Mouse (Mus musculus): ENCODE measurements at regions not wholly inside any gene's neighbourhood (a gene's known extent, or its start where the extent isn't known, plus 50 kb on each side); places are given as distances from the start of the nearest gene placed in this dataset.
"Not testable (repeated sequence)": the region's sequence is repeated elsewhere in the genome, so short reads cannot be mapped to it uniquely, and the experiment has no call there.

- ATAC-seq (ENCODE audit: low FRiP score, low read depth): no peak
- Histone ChIP-seq H3K9ac (no peak overlapping the region), H3K9me3 (no peaks in the 10 kb centered on the region), H3K36me3 (no peaks in the 10 kb centered on the region), H3K27me3 (no peaks in the 10 kb centered on the region), H3K4me1 (peaks cover 7% of the 10 kb centered on the region), H3K27ac (no peak overlapping the region), H3K4me3 (no peak overlapping the region), H3K4me2 (replicated peaks) (no peak overlapping the region)
- WGBS: 28% methylated on average over 12 of the region's 12 CpGs
Measured at GRCm38 (mm10) chr14:73453164-73453563, 56.7 kb upstream of the Med4 start.

GRCm38 (mm10) chr14:73452321-73453082 is 57.3 kb upstream of the Med4 start:
- Histone ChIP-seq H3K9me3 (no peaks in the 10 kb centered on the region), H3K27me3 (no peaks in the 10 kb centered on the region), H3K4me2 (replicated peaks) (no peak overlapping the region), H3K4me1 (peaks cover 7% of the 10 kb centered on the region), H3K27ac (no peak overlapping the region), H3K9ac (no peak overlapping the region), H3K4me3 (no peak overlapping the region), H3K36me3 (no peaks in the 10 kb centered on the region)
- ATAC-seq (ENCODE audit: low FRiP score, low read depth): no peak
- 64% methylated on average over 7 of the region's 7 CpGs for WGBS

GRCm38 (mm10) chr14:73451291-73452045 is 58.4 kb upstream of the Med4 start:
- Histone ChIP-seq H3K4me1 (peaks cover 7% of the 10 kb centered on the region), H3K9ac (no peak overlapping the region), H3K36me3 (no peaks in the 10 kb centered on the region), H3K4me2 (replicated peaks) (no peak overlapping the region), H3K27me3 (no peaks in the 10 kb centered on the region), H3K9me3 (no peaks in the 10 kb centered on the region), H3K4me3 (no peak overlapping the region), H3K27ac (no peak overlapping the region)
- 84% methylated on average over 9 of the region's 9 CpGs for WGBS
- no peak for ATAC-seq (ENCODE audit: low FRiP score, low read depth)

- no peak overlapping the region for H3K4me3 ChIP-seq
- no peak overlapping the region for H3K9ac ChIP-seq
- H3K36me3 ChIP-seq: no peaks in the 10 kb centered on the region
- ATAC-seq (ENCODE audit: low FRiP score, low read depth): no peak
- H3K27ac ChIP-seq: no peak overlapping the region
- no peaks in the 10 kb centered on the region for H3K9me3 ChIP-seq
- H3K27me3 ChIP-seq: no peaks in the 10 kb centered on the region
- WGBS: 67% methylated on average over 6 of the region's 6 CpGs
- H3K4me1 ChIP-seq: peaks cover 19% of the 10 kb centered on the region
- no peak overlapping the region for H3K4me2 ChIP-seq (replicated peaks)
Measured at GRCm38 (mm10) chr14:73449901-73450495, 59.8 kb upstream of the Med4 start.

GRCm38 (mm10) chr14:73449111-73449510 is 60.7 kb upstream of the Med4 start:
- WGBS: 81% methylated on average over 10 of the region's 10 CpGs
- H3K4me3 ChIP-seq: no peak overlapping the region
- no peaks in the 10 kb centered on the region for H3K36me3 ChIP-seq
- no peak for ATAC-seq (ENCODE audit: low FRiP score, low read depth)
- H3K4me2 ChIP-seq (replicated peaks): no peak overlapping the region
- H3K27ac ChIP-seq: no peak overlapping the region
- H3K9ac ChIP-seq: no peak overlapping the region
- H3K9me3 ChIP-seq: no peaks in the 10 kb centered on the region
- peaks cover 22% of the 10 kb centered on the region for H3K4me1 ChIP-seq
- H3K27me3 ChIP-seq: no peaks in the 10 kb centered on the region

GRCm38 (mm10) chr14:73445508-73446256 is 60.6 kb upstream of the Itm2b start:
- Histone ChIP-seq H3K27me3 (no peaks in the 10 kb centered on the region), H3K9me3 (no peaks in the 10 kb centered on the region; the same call in 1 of the 2 replicates), H3K9ac (no peak overlapping the region), H3K4me1 (peaks cover 15% of the 10 kb centered on the region), H3K36me3 (no peaks in the 10 kb centered on the region), H3K4me3 (no peak overlapping the region), H3K27ac (no peak overlapping the region), H3K4me2 (replicated peaks) (no peak overlapping the region)
- no peak for ATAC-seq (ENCODE audit: low FRiP score, low read depth)
- 47% methylated on average over 6 of the region's 6 CpGs for WGBS

- Histone ChIP-seq H3K4me3 (no peak overlapping the region), H3K4me1 (peaks cover 15% of the 10 kb centered on the region), H3K36me3 (no peaks in the 10 kb centered on the region), H3K4me2 (replicated peaks) (no peak overlapping the region), H3K27me3 (no peaks in the 10 kb centered on the region), H3K27ac (0 out of 2 replicates have a peak overlapping the region, but pooled peaks have one; percentile 33), H3K9ac (no peak overlapping the region), H3K9me3 (no peaks in the 10 kb centered on the region; the same call in 1 of the 2 replicates)
- no peak for ATAC-seq (ENCODE audit: low FRiP score, low read depth)
- WGBS: 40% methylated on average over 3 of the region's 3 CpGs
Measured at GRCm38 (mm10) chr14:73444733-73445132, 59.6 kb upstream of the Itm2b start.

- H3K36me3 ChIP-seq: no peaks in the 10 kb centered on the region
- no peak overlapping the region for H3K4me3 ChIP-seq
- H3K4me1 ChIP-seq: peaks cover 15% of the 10 kb centered on the region
- no peaks in the 10 kb centered on the region; the same call in 1 of the 2 replicates for H3K9me3 ChIP-seq
- H3K4me2 ChIP-seq (replicated peaks): no peak overlapping the region
- no peak overlapping the region for H3K27ac ChIP-seq
- no peak; the same call in 1 of the 2 replicates for ATAC-seq (ENCODE audit: low FRiP score, low read depth)
- 76% methylated on average over 7 of the region's 7 CpGs for WGBS
- H3K27me3 ChIP-seq: no peaks in the 10 kb centered on the region
- no peak overlapping the region for H3K9ac ChIP-seq
Measured at GRCm38 (mm10) chr14:73441951-73442716, 57.0 kb upstream of the Itm2b start.

GRCm38 (mm10) chr14:73441206-73441950 is 56.3 kb upstream of the Itm2b start:
- H3K27me3 ChIP-seq; H3K9ac ChIP-seq; H3K4me3 ChIP-seq; ATAC-seq (ENCODE audit: low FRiP score, low read depth); H3K4me2 ChIP-seq (replicated peaks); H3K27ac ChIP-seq; H3K9me3 ChIP-seq; H3K36me3 ChIP-seq: not testable (repeated sequence)
- H3K4me1 ChIP-seq: peaks cover 15% of the 10 kb centered on the region
- WGBS: 93% methylated on average over 1 of the region's 1 CpGs

GRCm38 (mm10) chr14:73439802-73440309 is 54.8 kb upstream of the Itm2b start:
- no peak for ATAC-seq (ENCODE audit: low FRiP score, low read depth)
- no peaks in the 10 kb centered on the region for H3K27me3 ChIP-seq
- WGBS: 89% methylated on average over 3 of the region's 3 CpGs

More at GRCm38 (mm10) chr14:73439802-73440309, 54.8 kb upstream of the Itm2b start:
- Histone ChIP-seq H3K9me3 (no peaks in the 10 kb centered on the region; the same call in 1 of the 2 replicates), H3K4me1 (peaks cover 2% of the 10 kb centered on the region; the same call in 1 of the 2 replicates), H3K27ac (no peak overlapping the region), H3K9ac (no peak overlapping the region), H3K4me2 (replicated peaks) (no peak overlapping the region), H3K36me3 (no peaks in the 10 kb centered on the region), H3K4me3 (no peak overlapping the region)
